Mouse (Mus musculus) heart, adult 2 months (tissue): Measurements from ENCODE around the gene Rmdn2.

Experiments used
- CTCF ChIP-seq: fragments of 200-600 bp; IDR thresholded peaks from 2 replicates; pipeline ENCODE4 v1.8.1; 2022; ENCODE audit warnings: antibody characterized with exemption, mild to moderate bottlenecking, moderate library complexity
- POLR2A ChIP-seq: fragments of 200-500 bp; IDR thresholded peaks from 2 replicates; pipeline ENCODE4 v1.6.1; 2011; ENCODE audit warnings: mild to moderate bottlenecking, low read depth, low read length, control low read depth; ENCODE audit not compliant: insufficient read depth

DNA sequence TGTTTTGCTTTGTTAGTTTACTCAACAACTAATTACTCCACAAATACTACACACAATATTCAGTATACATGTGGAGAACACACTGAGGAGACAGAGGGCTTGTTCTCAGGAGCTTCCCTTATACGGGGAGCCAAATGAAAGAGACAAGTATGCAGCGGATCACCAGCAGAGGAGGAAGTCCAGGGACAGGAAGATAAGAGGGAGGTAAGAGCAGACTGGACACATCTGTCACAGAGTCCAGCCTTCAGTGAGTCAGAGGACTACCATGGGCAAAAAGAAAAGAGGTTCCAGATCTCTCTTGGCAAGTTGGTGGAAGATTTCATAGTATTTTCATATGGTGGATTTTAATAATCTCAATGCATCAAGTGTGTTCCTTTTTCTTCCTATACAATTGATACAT is 13.5 kb upstream of the Rmdn2 start:
- TF ChIP-seq CTCF (no peak), POLR2A (no peak)
